Mouse (Mus musculus) neural tube, embryonic 11.5 days (tissue): Measurements from ENCODE around the gene Gm20388. TPM values are rescaled to one million over a fixed set of nuclear protein-coding genes. Genes with fewer than 3 reads are reported as not detected.

Source experiments
- ATAC-seq: fragments of 200-750 bp; cut with Nextera tagmentation; 2 replicates; pipeline ENCODE4 v1.8.0; 2017; ENCODE audit warnings: moderate number of reproducible peaks, mild to moderate bottlenecking, moderate TSS enrichment, moderate library complexity; ENCODE audit not compliant: insufficient read depth, low FRiP score, low TSS enrichment
- DNase-seq: peaks from one replicate; pipeline ENCODE4 v3.0.0-alpha.2; 2015; ENCODE audit warnings: low spot score
- H3K27ac ChIP-seq: fragments of 300-500 bp; sonication (generic); 2 replicates; pipeline ENCODE4 v1.5.1; 2014; ENCODE audit warnings: low read depth, mild to moderate bottlenecking, low read length
- H3K27me3 ChIP-seq: fragments of 300-500 bp; sonication (generic); 2 replicates; pipeline ENCODE4 v1.6.1; 2014; ENCODE audit warnings: mild to moderate bottlenecking, low read length, mixed read lengths; ENCODE audit not compliant: control insufficient read depth, insufficient read depth
- H3K36me3 ChIP-seq: fragments of 300-500 bp; sonication (generic); 2 replicates; pipeline ENCODE4 v1.6.1; 2014; ENCODE audit warnings: mild to moderate bottlenecking, low read length, moderate library complexity, mixed read lengths; ENCODE audit not compliant: control insufficient read depth, insufficient read depth
- H3K4me1 ChIP-seq: fragments of 300-500 bp; sonication (generic); 2 replicates; pipeline ENCODE4 v1.6.1; 2014; ENCODE audit warnings: low read length, mixed read lengths; ENCODE audit not compliant: control insufficient read depth, insufficient read depth
- H3K4me2 ChIP-seq: fragments of 300-500 bp; sonication (generic); 2 replicates; pipeline ENCODE4 v1.6.1; 2014; ENCODE audit warnings: low read depth, mild to moderate bottlenecking, moderate library complexity
- H3K4me3 ChIP-seq: fragments of 300-500 bp; sonication (generic); 2 replicates; pipeline ENCODE4 v1.5.1; 2014; ENCODE audit warnings: low read depth, low read length
- H3K9ac ChIP-seq: fragments of 300-500 bp; sonication (generic); 2 replicates; pipeline ENCODE4 v1.6.1; 2014; ENCODE audit warnings: mild to moderate bottlenecking, low read length
- H3K9me3 ChIP-seq: fragments of 300-500 bp; sonication (generic); 2 replicates; pipeline ENCODE4 v1.6.1; 2016; ENCODE audit warnings: low read length; ENCODE audit not compliant: control insufficient read depth
- WGBS: fragments of 180-500 bp; shearing (Covaris S2); extraction: QIAGEN DNeasy Blood & Tissue Kit; methylation state at CpG from one replicate; pipeline ENCODE4 v1.1.7; 2014; 5-methylcytosine and 5-hydroxymethylcytosine counted together
- polyA plus RNA-seq: library from polyadenylated mRNA; unstranded; fragments of >200 nt; fragmentation: Nextera tagmentation; extraction: Ambion mirVana; gene quantifications from 2 replicates; pipeline ENCODE4 v1.2.1, GENCODE M21; 2014

Gm20388 gene
- polyA plus RNA-seq, 1 experiment from 2014 or later: not detected

DNA sequence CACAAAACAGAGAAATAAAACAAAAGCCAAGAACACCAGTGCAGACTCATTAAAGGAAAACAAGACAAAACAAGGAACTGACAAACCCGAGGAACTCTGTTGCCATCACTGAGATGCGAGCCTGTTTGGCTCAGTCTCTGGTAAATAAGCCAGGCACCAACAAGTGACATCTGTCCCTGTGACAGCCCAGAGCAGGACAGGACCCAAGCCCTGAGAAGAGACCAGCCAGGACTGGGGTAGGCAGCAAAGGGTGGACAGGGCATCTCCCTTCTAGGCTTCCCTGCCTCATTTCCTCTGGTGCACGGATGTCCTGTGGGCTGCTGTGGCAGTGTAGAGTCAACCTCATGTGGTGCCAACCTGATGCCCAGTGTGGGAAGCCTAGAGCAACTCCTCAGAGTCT, 2752.5 kb downstream of the Gm20388 start:
- 81% methylated on average over 3 of the region's 3 CpGs for WGBS
- Histone ChIP-seq H3K4me1 (peaks cover 22% of the 10 kb centered on the region), H3K9me3 (no peaks in the 10 kb centered on the region), H3K27ac (no peak overlapping the region), H3K27me3 (no peaks in the 10 kb centered on the region), H3K36me3 (no peaks in the 10 kb centered on the region), H3K4me3 (no peak overlapping the region), H3K4me2 (no peak overlapping the region), H3K9ac (no peak overlapping the region)
- no peak for DNase-seq
- ATAC-seq: no peak

DNA sequence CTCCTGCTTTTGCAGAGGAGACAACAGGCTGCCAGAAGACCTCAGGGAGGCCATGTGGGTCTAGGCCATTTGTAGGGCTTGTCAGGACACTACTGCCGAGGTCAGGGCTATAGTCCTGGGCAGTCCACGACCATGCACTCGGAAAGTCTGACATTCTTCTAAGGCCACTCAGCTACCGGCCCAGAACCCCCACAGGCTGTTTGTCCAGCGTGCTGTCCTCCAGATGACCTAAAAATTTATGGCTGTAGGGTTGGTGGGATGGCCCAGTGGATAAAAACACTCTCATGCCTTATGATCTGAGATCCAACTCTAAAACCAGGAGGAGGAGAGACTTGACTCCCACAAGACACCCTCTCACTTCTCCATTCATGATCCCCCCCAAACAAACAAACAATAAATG, 2753.0 kb downstream of the Gm20388 start:
- Histone ChIP-seq H3K4me1 (peaks cover 22% of the 10 kb centered on the region), H3K4me3 (no peak overlapping the region), H3K27me3 (no peaks in the 10 kb centered on the region), H3K36me3 (no peaks in the 10 kb centered on the region), H3K4me2 (no peak overlapping the region), H3K27ac (no peak overlapping the region), H3K9ac (no peak overlapping the region), H3K9me3 (no peaks in the 10 kb centered on the region)
- 51% methylated on average over 5 of the region's 5 CpGs for WGBS
- DNase-seq: no peak
- ATAC-seq: no peak

DNA sequence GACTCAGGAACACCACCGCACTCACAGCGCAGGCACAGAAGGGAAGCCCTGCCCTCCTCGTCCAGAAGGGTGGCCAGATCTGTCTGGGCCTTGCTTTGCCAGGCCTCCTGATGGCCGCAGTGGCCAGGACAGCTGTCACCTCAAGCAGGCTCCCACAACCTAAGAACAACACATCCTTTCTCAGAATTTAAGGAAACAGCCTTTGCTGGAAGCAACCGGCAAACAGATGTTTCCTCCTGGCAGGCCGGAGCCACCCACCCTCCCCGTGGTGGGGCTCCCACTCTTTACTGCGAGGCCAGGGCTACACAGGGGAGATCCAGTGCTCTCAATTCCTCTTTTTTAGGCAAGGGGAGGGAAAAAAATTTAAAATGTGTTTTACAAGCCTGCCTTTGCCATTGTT, 2754.6 kb downstream of the Gm20388 start:
- Histone ChIP-seq H3K27me3 (no peaks in the 10 kb centered on the region), H3K9ac (no peak overlapping the region), H3K9me3 (no peaks in the 10 kb centered on the region), H3K4me1 (peaks cover 26% of the 10 kb centered on the region), H3K4me3 (no peak overlapping the region), H3K4me2 (no peak overlapping the region), H3K36me3 (no peaks in the 10 kb centered on the region), H3K27ac (no peak overlapping the region)
- WGBS: 51% methylated on average over 8 of the region's 8 CpGs
- no peak for ATAC-seq
- no peak for DNase-seq

DNA sequence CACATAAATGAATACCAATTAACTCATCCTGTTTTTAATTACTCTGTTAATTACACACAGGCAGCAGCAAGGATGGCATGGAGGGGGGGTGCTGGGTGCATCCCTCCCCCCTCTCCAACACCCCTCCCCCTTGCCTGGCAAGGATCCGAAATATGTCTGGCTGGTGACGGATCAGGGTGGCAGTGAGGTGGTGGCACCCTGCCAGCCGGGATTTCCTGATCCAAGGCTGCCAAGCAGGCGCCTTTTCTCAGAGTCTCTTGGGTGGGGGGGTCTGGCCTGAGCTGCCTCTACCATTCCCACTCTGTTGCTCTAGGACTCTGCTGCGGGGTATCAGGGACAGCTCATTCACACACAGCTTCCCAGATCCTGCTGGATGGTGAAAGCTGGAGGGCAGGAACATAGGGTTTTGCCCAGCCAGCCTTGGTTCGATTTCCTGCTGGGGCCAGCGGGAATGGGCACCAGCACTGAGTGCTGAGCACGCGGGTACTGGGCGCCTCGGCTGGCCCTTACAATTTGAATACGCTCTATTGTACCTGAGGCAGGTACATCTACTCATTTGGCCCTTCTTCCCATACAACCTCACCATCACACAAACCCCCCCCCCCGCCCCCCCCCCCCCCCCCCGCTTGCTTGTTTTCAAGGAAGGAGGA, 2755.2 kb downstream of the Gm20388 start:
- H3K36me3 ChIP-seq: no peaks in the 10 kb centered on the region
- no peaks in the 10 kb centered on the region for H3K27me3 ChIP-seq
- H3K9me3 ChIP-seq: no peaks in the 10 kb centered on the region
- WGBS: 79% methylated on average over 12 of the region's 14 CpGs
- DNase-seq: no peak
- H3K4me2 ChIP-seq: no peak overlapping the region
- H3K4me1 ChIP-seq: peaks cover 29% of the 10 kb centered on the region
- H3K27ac ChIP-seq: no peak overlapping the region
- no peak overlapping the region for H3K4me3 ChIP-seq
- H3K9ac ChIP-seq: no peak overlapping the region
- ATAC-seq: no peak

DNA sequence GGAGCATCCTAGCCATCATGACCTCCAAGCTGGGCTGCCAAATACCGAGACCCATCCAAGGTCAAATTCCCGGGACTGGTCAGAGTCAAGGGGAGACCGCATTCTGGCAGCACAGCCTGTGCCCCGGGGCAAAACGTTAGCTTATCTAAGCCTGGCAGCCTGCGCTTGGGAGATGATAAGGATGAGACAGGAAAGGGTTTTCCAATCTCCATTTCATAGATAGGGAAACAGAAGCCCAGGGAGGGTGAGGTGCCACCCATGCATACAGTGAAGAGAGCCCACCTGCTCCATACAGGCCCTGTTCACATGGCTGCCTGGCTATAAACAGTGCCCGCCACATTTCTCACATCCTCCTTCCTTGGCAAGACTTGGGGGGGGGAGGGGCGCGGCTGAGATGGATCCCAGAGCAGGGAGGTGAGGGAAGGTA, 2755.7 kb downstream of the Gm20388 start:
- H3K4me1 ChIP-seq: peaks cover 23% of the 10 kb centered on the region
- 59% methylated on average over 9 of the region's 9 CpGs for WGBS
- 0 out of 2 replicates have a peak, but pooled peaks cover 4% of the 10 kb centered on the region for H3K27me3 ChIP-seq

DNA sequence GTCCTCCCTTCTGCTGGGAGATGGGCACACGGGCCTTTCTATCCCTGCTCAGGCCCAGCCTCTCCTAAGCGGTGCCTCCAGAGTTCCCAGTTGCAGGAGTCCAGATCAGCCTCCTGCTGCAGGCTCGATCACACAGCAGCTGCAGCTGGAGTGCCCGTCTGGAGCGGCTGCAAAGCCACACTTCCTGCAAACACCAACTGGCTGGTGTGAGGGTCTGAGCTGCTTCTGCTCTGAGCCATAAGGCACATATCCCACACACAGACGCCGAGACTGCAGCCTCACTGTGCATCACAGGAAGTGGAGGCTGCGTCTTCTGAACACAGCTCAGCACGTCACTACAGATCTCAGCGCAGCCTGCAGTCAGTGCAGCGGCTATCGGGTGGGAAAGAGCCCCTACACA, 2756.2 kb downstream of the Gm20388 start:
- Histone ChIP-seq H3K9me3 (no peaks in the 10 kb centered on the region), H3K4me2 (no peak overlapping the region), H3K36me3 (no peaks in the 10 kb centered on the region), H3K9ac (no peak overlapping the region), H3K4me1 (peaks cover 22% of the 10 kb centered on the region), H3K27ac (no peak overlapping the region), H3K27me3 (0 out of 2 replicates have a peak, but pooled peaks cover 4% of the 10 kb centered on the region), H3K4me3 (no peak overlapping the region)
- ATAC-seq: no peak
- no peak for DNase-seq
- 68% methylated on average over 12 of the region's 12 CpGs for WGBS

More for the DNA sequence above, 2755.7 kb downstream of the Gm20388 start:
- no peak overlapping the region for H3K4me3 ChIP-seq
- no peak for ATAC-seq
- no peak overlapping the region for H3K4me2 ChIP-seq
- no peak overlapping the region for H3K9ac ChIP-seq
- H3K9me3 ChIP-seq: no peaks in the 10 kb centered on the region
- no peaks in the 10 kb centered on the region for H3K36me3 ChIP-seq
- H3K27ac ChIP-seq: no peak overlapping the region
- DNase-seq: no peak

DNA sequence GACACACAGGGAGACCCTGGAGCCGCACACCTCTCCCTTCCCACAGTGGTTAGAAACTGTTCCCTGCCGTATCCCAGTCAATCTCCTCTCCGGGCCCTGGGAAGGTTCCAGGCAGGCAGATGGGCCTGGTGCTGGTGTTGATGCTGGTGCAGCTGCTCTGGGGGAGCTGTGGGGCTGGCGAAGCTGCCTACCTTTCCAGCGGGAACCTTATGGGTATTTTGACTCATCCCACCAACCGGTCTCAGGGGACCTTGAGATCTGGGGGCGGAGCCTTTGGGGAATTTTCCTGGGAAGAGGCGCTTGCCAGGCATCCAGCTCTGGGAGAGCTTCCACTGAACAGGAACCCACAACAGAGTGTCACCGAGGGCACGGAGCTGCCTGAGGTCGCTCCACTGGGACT, 2757.2 kb downstream of the Gm20388 start:
- WGBS: 72% methylated on average over 11 of the region's 11 CpGs
- DNase-seq: no peak
- H3K36me3 ChIP-seq: no peaks in the 10 kb centered on the region
- no peak overlapping the region for H3K4me3 ChIP-seq
- no peak overlapping the region for H3K27ac ChIP-seq
- 0 out of 2 replicates have a peak, but pooled peaks cover 4% of the 10 kb centered on the region for H3K27me3 ChIP-seq
- no peak overlapping the region for H3K4me2 ChIP-seq
- peaks cover 22% of the 10 kb centered on the region for H3K4me1 ChIP-seq
- no peak for ATAC-seq
- no peaks in the 10 kb centered on the region for H3K9me3 ChIP-seq
- no peak overlapping the region for H3K9ac ChIP-seq

DNA sequence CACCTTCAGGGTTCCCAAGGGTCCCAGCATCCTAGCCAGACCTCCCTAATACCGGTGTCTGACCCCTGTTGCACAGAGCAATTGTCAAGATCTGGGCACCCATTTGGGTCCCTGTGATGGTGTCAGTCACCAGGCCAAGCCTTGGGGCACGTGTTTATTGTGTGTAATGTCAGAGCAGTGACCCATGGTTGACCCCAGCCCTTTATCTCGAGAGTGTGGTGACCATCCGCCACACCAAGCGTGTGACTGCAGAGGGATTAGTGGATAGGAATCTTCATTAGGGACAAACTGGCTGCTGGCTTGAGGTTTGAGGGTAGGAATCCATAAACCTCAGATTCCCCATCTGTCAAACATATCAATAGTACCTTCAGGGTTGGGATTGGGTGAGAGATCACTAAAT, 2758.7 kb downstream of the Gm20388 start:
- Histone ChIP-seq H3K27me3 (0 out of 2 replicates have a peak, but pooled peaks cover 7% of the 10 kb centered on the region), H3K4me2 (no peak overlapping the region), H3K9ac (no peak overlapping the region), H3K4me1 (peaks cover 13% of the 10 kb centered on the region), H3K36me3 (no peaks in the 10 kb centered on the region), H3K27ac (no peak overlapping the region), H3K4me3 (no peak overlapping the region), H3K9me3 (no peaks in the 10 kb centered on the region)
- DNase-seq (no peak), ATAC-seq (no peak)
- 23% methylated on average over 5 of the region's 5 CpGs for WGBS

DNA sequence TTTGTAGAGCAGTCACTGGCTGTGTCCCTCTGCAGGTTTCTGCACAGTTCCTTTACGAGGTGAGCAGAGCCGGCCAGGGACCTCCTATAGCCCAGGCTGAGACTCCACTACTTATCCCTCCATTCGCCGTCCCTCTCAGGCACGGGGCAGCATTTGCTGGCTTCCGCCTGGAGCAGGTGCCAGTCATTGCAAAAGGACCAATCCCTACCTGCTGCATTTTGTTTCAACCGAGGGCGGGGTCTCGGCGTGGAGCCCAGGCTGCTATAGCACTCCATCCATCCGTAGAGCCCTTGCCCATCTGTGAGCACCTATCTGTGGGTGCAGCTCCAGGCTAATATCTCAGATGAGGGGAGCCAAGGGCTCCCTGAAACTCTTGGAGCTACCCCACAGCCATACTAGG, 2759.4 kb downstream of the Gm20388 start:
- H3K27me3 ChIP-seq: 0 out of 2 replicates have a peak, but pooled peaks cover 7% of the 10 kb centered on the region
- no peak overlapping the region for H3K4me3 ChIP-seq
- no peaks in the 10 kb centered on the region for H3K9me3 ChIP-seq
- peaks cover 13% of the 10 kb centered on the region for H3K4me1 ChIP-seq
- H3K36me3 ChIP-seq: no peaks in the 10 kb centered on the region
- no peak overlapping the region for H3K27ac ChIP-seq
- H3K9ac ChIP-seq: no peak overlapping the region
- DNase-seq (no peak), ATAC-seq (no peak)
- H3K4me2 ChIP-seq: no peak overlapping the region
- 22% methylated on average over 11 of the region's 11 CpGs for WGBS
